Mouse (Mus musculus) G1E (cell line): Measurements from ENCODE around the gene Cfd. TPM values are rescaled to one million over a fixed set of nuclear protein-coding genes. Genes with fewer than 3 reads are reported as not detected.

Experiments
- ATAC-seq: 2 replicates; pipeline ENCODE4 v1.8.0; 2016; ENCODE audit warnings: mild to moderate bottlenecking; ENCODE audit not compliant: insufficient number of reproducible peaks, poor library complexity, low FRiP score, severe bottlenecking; ENCODE audit errors: extremely low read depth
- DNase-seq: peaks from one replicate; pipeline ENCODE4 v3.0.0; 2012; ENCODE audit warnings: low spot score
- H3K27me3 ChIP-seq: 2 replicates; pipeline ENCODE4 v1.6.1; 2012; ENCODE audit warnings: mild to moderate bottlenecking, low read length, inconsistent platforms; ENCODE audit not compliant: insufficient read depth
- H3K36me3 ChIP-seq: replicated peaks from 2 replicates; pipeline ENCODE3; 2012; ENCODE audit warnings: mild to moderate bottlenecking, inconsistent platforms
- H3K4me1 ChIP-seq: 2 replicates; pipeline ENCODE4 v1.6.1; 2012; ENCODE audit warnings: low read depth, low read length, inconsistent platforms, mixed read lengths; ENCODE audit not compliant: insufficient read depth
- H3K4me3 ChIP-seq: 2 replicates; pipeline ENCODE4 v1.5.1; 2012; ENCODE audit warnings: low read depth, mild to moderate bottlenecking, inconsistent platforms, low read length, moderate library complexity, mixed read lengths
- H3K9me3 ChIP-seq: replicated peaks from 2 replicates; pipeline ENCODE4 v1.6.1; 2012; ENCODE audit warnings: inconsistent platforms
- CTCF ChIP-seq: IDR thresholded peaks from 2 replicates; pipeline ENCODE4 v1.5.1; 2012; ENCODE audit warnings: low read depth, low read length, inconsistent platforms, mixed read lengths
- GATA1 ChIP-seq: IDR thresholded peaks from 2 replicates; pipeline ENCODE4 v1.6.1; 2012; ENCODE audit warnings: borderline replicate concordance, low read length, inconsistent platforms, mixed read lengths
- GATA2 ChIP-seq: IDR thresholded peaks from 2 replicates; pipeline ENCODE4 v1.6.1; 2012; ENCODE audit warnings: low read depth, low read length, inconsistent platforms, borderline replicate concordance
- POLR2AphosphoS5 ChIP-seq: IDR thresholded peaks from 2 replicates; pipeline ENCODE4 v1.6.1; 2012; ENCODE audit warnings: low read depth, low read length, inconsistent platforms; ENCODE audit not compliant: insufficient replicate concordance
- TAL1 ChIP-seq: conservative IDR thresholded peaks from 2 replicates; pipeline ENCODE4 v1.6.1; 2012; ENCODE audit warnings: low read depth, low read length, inconsistent platforms, mixed read lengths
- polyA plus RNA-seq: library from polyadenylated mRNA; stranded (reverse); fragments of >175 nt; gene quantifications from 2 replicates; pipeline ENCODE4 v1.2.3, GENCODE M21; 2012
- total RNA-seq, 2 experiments: library from RNA; stranded (forward) in 1 of 2; stranded (reverse) in 1 of 2; fragments of 200-1000 nt in 1 of 2; fragments of >200 nt in 1 of 2; fragmentation: Nextera tagmentation in 1 of 2; gene quantifications; 2 replicates each; pipeline ENCODE4 v1.2.3; 2014 to 2017

Cfd gene
- total and polyA plus RNA-seq, 3 experiments = not detected

DNA sequence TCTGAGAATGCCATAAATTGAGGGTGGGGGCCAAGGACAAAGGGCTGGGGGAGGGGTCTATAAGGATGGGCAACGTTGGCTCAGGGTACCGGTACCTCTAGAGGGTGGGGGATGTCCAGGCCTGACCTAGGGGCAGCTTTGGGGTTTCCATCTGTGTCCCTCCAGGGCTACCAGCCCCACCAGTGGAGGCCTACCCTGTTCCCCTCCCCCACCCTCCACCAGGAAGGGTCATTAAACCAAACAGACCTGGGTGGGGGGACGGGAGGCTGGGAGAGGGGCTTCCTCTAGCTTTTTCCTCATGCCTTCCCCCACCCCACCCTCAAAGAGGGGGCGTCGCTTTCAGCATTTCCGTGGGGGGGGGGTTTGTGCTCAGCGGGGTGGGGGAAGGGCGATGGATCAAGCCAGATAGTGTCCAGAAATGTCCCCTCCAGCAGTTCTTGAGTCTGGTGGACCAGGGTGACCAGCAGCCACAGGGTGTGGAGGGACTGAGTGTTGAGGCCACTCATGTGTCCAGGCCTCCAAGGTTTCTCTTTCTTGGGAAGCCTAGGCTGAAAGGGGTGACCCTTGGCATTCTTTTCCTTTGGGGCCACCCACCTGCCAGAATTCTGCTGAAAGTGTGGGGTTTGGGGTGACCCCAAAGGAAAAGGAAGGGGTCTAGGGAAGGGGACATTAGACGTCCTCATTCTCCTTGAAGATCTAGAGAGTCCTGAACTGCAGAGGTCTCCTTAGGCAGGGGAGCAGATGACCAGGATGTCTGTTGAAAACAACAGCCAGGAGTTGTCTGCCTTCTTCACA is 38.5 kb downstream of the Cfd start:
- no peak for ATAC-seq
- Histone ChIP-seq H3K36me3 (peaks cover 50% of the 10 kb centered on the region), H3K4me1 (peaks cover 72% of the 10 kb centered on the region), H3K27me3 (no peaks in the 10 kb centered on the region), H3K4me3 (peak overlapping the region; percentile 95), H3K9me3 (no peaks in the 10 kb centered on the region)
- TF ChIP-seq POLR2AphosphoS5 (no peak), TAL1 (no peak), GATA2 (no peak), CTCF (no peak), GATA1 (no peak)
- DNase-seq = no peak

DNA sequence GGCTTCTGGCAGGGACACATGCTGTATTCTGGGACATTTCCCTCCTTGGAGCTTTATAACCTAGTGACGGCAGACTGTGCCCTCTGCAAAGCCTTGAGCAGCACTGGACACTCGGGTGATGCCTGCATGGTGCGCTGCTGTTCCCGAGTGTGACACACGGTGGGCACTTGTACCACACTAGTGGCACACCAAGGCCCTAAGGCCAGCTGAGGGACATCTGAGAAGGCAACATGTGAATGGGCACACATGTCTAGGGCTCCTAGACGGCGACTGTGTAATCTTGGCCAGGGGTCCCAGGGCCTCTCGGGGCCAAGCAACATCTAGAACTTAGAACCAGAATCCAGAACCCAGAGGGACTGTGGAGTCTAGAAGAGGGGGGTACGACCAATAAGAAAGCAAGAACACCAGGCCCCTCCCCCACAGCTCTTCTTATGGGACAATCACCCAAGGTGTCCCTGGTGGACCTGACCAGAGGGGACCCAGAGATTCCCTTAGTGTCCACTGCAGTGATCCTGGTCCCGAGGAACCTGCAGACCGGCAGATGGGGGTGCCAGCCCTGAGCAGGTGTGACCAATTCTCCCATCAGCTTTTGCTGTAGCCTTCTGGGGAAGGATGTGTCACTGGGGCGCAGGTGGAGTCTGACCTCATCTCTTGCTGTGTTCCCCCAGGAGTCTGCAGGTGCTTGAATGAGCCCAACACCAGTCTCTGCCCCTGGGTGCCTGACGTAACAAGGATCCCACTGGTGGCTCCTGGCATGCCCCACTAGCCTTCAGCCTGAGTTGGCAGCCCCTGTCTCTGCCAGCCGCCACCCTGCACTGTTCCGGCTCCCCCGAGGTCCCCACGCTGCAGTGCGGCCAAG is 39.5 kb downstream of the Cfd start:
- H3K4me1 ChIP-seq = peaks cover 77% of the 10 kb centered on the region
- H3K36me3 ChIP-seq = peaks cover 61% of the 10 kb centered on the region
- TF ChIP-seq TAL1 = no peak

GRCm38 (mm10) chr10:79930826-79931186 is 40.2 kb downstream of the Cfd start:
- TF ChIP-seq GATA2 (no peak), POLR2AphosphoS5 (no peak), CTCF (no peak)
- peaks cover 79% of the 10 kb centered on the region for H3K4me1 ChIP-seq
- ATAC-seq (no peak), DNase-seq (no peak)
- H3K27me3 ChIP-seq = no peaks in the 10 kb centered on the region
- H3K4me3 ChIP-seq = no peak overlapping the region; the same call in 1 of the 2 replicates
- H3K9me3 ChIP-seq = no peaks in the 10 kb centered on the region
- H3K36me3 ChIP-seq = peaks cover 67% of the 10 kb centered on the region

More for the DNA sequence above, 39.5 kb downstream of the Cfd start:
- Histone ChIP-seq H3K4me3 (no peak overlapping the region; the same call in 1 of the 2 replicates), H3K9me3 (no peaks in the 10 kb centered on the region), H3K27me3 (no peaks in the 10 kb centered on the region)
- no peak for DNase-seq
- no peak for ATAC-seq

DNA sequence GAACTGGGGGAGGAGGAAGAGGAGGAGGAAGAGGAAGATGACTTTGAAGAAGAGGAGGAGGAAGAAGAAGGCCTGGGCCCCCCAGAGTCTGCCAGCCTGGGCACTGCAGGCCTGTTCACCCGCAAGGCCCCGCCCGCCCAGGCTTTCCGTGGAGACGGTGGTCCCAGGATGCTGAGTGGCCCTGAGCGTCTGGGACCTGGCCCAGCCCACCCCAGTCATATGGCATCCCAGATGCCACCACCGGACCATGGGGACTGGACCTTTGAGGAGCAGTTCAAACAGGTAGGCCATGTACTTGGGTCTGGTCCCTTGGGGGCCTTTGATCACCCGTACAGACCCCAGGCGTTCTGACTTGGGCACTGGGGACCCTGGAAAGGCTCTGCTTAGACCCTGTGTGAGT is 41.1 kb downstream of the Cfd start:
- no peaks in the 10 kb centered on the region for H3K9me3 ChIP-seq
- no peak for TF ChIP-seq GATA2
- TF ChIP-seq CTCF = no peak
- TF ChIP-seq GATA1 = no peak
- no peak for TF ChIP-seq TAL1
- no peak for TF ChIP-seq POLR2AphosphoS5
- no peak for ATAC-seq
- no peak for DNase-seq
- H3K4me3 ChIP-seq = no peak overlapping the region
- H3K27me3 ChIP-seq = no peaks in the 10 kb centered on the region
- peaks cover 77% of the 10 kb centered on the region for H3K36me3 ChIP-seq
- peaks cover 80% of the 10 kb centered on the region for H3K4me1 ChIP-seq

GRCm38 (mm10) chr10:79932736-79933135 is 42.1 kb downstream of the Cfd start:
- DNase-seq (no peak), ATAC-seq (no peak)
- TF ChIP-seq GATA1 = no peak
- TF ChIP-seq POLR2AphosphoS5 = no peak
- TF ChIP-seq GATA2 = no peak
- no peak for TF ChIP-seq TAL1
- no peak for TF ChIP-seq CTCF
- H3K9me3 ChIP-seq = no peaks in the 10 kb centered on the region
- H3K36me3 ChIP-seq = peaks cover 86% of the 10 kb centered on the region
- no peaks in the 10 kb centered on the region for H3K27me3 ChIP-seq
- H3K4me3 ChIP-seq = peak overlapping the region; percentile 8; the same call in 1 of the 2 replicates
- H3K4me1 ChIP-seq = peaks cover 89% of the 10 kb centered on the region

GRCm38 (mm10) chr10:79933145-79933679 is 42.6 kb downstream of the Cfd start:
- Histone ChIP-seq H3K4me3 (no peak overlapping the region), H3K9me3 (no peaks in the 10 kb centered on the region), H3K4me1 (peaks cover 94% of the 10 kb centered on the region)

More at GRCm38 (mm10) chr10:79933145-79933679, 42.6 kb downstream of the Cfd start:
- ATAC-seq (no peak), DNase-seq (no peak)
- Histone ChIP-seq H3K36me3 (peaks cover 91% of the 10 kb centered on the region), H3K27me3 (no peaks in the 10 kb centered on the region)
- no peak for TF ChIP-seq POLR2AphosphoS5
- TF ChIP-seq TAL1 = no peak
- no peak for TF ChIP-seq GATA2
- no peak for TF ChIP-seq GATA1
